Mouse (Mus musculus) brain, embryonic 18.5 days (tissue): ENCODE results near the gene Gm16181.
"Not testable (repeated sequence)": the region's sequence is repeated elsewhere in the genome, so short reads cannot be mapped to it uniquely, and the experiment has no call there.

ENCODE experiments used
- DNase-seq: peaks from one replicate; pipeline ENCODE4 v3.0.0-alpha.2; 2012; ENCODE audit warnings: low read depth, low spot score

The Gm16181 gene

DNA sequence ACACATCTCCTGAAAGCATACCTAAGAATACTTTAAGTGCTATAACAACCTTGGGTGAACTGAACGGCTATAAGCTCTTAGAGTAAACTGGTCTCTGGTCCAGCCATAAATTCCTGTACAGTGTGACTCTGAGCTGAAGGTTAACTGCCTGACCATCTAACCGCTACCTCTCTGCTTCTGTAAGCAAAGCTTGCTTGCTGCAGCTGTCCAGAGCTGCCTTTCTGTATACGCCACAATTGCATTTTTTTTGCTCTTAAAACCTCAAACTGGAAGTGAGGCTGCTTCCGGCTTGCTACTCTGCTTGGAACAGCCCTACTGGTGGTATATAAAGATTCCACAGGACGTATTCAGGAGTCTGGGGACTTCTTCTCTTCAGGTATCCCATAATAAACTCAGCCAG is 12.0 kb downstream of the Gm16181 start:
- no peak for DNase-seq

DNA sequence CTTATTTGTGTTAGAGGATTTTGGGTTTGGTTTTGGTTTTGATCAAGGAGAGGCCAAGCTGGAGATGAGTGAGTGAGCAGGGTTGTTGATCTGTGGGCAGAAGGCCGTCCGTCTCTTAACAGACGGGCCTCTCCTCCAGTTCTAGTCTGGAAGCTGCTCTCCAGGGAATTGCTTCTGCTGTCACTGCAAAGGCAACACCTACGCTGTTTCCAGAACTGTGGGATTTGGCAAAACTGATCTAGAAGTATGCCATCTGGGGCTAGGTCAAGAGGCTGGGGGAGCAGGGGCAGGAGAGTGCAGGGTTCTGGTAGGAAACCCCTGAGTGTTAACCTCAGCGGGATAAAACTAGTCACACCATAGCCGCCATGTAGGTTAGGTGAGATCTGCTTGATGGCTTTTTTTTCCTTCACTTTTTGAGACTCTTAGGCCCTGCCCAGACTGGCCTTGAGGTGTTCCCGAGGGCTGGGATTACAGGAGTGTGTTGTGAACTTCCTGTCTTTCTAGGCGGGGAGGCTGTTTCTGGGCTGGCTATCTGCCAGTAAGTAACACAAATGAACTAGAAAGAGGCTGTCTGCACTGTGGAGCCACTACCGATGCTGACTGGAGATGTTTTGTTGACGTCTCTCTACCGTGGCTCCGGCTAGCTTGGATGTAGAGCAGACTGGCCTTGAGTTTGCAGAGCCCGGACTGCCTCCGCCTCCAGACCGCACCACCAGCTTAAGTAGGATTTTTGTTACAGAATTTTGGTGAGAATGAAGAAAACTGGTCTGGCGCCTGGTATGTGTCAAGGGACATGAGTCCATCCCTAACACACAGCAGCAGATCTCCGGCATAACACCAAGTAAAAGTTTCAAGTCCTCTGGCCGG is 12.7 kb downstream of the Gm16181 start, which contains the start of gene Atp6v1g2:
TSS of gene Atp6v1g2 (plus strand) at position 547 of the 867 bp plus-strand sequence.
- no peak for DNase-seq

GRCm38 (mm10) chr17:35234090-35234489 is 13.5 kb downstream of the Gm16181 start:
- DNase-seq = not testable (repeated sequence)

- DNase-seq = no peak
These were observed 14.3 kb downstream of the Gm16181 start for GRCm38 (mm10) chr17:35234903-35235302.

DNA sequence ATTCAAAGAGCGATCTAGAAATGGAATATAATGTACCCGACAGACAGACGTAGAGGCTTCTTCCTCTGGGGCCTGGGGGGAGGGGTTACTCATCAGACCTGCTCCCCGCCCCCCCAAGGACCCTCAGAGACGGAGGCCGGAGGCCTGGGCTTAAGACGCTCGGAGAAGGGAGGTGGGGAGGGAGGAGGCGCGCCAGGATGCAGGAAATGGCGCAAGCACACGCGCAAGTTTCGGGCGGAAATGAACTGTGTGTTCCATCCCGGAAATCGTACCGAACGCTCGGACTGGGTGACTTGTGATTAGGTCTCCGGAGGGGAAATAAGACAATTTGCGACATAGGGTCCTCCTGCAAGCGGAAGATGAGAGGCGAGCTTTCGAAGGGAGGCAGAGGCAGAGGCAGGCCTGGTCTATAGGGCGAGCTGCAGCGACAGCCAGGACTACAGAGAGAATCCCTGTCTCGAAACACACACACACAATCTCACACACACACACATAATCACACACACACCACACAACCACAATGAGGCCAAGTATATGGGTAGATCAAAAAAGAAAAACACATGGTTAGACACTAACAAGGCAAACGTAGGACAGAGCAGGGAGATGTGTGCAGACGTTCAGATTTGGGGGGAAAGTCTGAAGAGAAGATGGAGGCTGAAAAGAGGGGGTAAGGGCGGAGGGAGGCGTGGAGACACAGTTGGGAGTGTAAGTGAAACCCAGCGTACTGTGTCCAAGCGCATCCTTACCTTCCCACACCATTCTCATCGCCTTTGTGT is 15.2 kb downstream of the Gm16181 start, which contains the start of gene Nfkbil1:
TSS of gene Nfkbil1 (minus strand) at position 179 of the 776 bp plus-strand sequence.
- DNase-seq = peak; percentile 93

GRCm38 (mm10) chr17:35236390-35236746 is 15.7 kb downstream of the Gm16181 start:
- peak; percentile 84 for DNase-seq

DNA sequence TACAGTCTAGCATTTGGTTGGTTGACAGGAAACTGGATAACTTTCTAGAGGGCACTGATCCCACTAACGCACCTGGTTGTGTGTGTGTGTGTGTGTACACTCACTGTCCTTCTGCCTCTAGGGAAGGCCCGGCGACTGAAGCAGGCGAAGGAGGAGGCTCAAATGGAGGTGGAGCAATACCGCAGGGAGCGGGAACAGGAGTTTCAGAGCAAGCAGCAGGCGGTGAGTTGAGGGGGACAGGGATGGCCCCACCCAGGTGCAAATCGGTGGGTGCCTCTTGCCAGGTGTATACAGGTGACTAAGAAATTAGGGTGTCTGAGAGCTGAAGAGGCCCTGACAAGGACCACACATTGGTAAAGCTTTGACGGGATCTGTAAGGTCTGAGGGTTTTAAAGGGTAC is 16.4 kb downstream of the Gm16181 start:
- DNase-seq = no peak

DNA sequence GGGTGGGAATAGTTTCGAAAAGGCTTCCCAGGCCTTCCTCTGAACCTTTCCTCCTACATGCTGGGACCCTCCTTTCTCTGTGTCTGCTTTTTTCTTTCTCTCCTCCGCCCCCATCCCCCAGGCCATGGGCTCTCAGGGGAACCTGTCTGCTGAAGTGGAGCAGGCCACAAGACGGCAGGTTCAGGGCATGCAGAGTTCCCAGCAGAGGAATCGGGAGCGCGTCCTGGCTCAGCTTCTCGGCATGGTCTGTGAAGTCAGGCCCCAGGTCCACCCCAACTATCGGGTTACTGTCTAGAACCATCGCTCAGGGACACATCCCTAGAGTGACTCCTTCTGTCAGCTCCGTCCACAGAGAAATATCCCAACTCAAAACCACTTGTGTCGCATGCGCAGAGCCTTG is 16.9 kb downstream of the Gm16181 start:
- DNase-seq = no peak

- DNase-seq = no peak
These were observed 19.1 kb downstream of the Gm16181 start for GRCm38 (mm10) chr17:35239700-35240099.

DNA sequence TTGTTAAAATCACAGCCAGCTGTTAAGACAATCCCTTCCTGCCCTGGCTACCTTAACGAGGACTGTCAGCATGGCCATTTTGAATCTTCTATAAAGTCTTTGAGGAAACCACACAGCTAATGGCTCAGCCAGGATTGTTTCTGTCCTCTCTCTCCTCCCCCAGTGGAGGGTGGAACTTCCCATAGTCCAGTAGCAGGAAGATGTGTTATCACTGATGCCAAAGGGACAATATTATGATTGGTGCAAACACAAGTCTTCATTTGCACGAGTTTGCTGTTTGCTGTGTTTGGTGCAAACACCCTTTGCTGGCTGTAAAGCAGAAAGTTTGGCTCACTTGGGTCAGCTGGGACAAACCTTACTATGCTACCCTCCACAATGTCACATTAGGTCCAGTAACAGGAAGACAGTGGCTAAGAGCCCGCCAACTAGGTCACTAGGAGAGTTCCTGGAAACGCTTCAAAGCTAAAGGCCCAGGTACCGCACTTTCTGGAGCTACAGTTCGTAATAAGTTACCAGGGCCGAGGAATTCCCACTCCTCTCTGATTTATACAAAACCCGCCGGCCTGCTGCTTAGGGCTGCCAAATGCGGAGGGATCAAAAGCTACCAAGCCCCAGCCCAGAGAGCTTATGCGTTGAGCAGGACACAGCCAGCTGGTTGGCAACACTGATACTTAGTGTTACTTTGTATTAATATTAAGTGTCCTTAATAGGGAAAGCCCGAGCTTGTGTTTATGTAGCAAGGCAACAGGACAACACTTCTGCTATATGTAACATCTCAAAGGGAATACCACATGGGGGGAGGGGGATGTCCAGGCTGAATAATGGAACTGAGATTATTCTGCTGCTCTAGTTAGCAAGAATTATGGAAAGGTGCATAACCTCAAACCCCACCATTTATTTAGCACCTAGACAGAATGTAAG is 20.0 kb downstream of the Gm16181 start:
- DNase-seq = no peak

- peak; percentile 95 for DNase-seq
These were observed 20.8 kb downstream of the Gm16181 start, which contains the start of gene Ddx39b for GRCm38 (mm10) chr17:35241305-35242014. TSS of gene Ddx39b (plus strand) at chr17:35241746.

GRCm38 (mm10) chr17:35242015-35242941 is 21.6 kb downstream of the Gm16181 start:
- DNase-seq = no peak

DNA sequence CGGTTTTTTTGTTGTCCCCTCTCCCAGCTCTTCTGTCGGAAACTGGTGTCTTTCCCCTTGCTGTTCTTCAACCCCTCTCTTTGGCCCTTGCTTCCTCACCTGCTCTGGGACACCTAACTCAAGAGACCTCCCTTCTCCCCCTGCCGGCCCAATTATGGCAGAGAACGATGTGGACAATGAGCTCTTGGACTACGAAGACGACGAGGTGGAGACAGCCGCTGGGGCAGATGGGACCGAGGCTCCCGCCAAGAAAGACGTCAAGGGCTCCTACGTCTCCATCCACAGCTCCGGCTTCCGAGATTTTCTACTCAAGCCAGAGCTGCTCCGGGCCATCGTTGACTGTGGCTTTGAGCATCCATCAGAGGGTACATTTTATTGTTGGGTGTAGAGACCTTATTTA is 22.5 kb downstream of the Gm16181 start:
- DNase-seq = no peak

GRCm38 (mm10) chr17:35244999-35245398 is 24.4 kb downstream of the Gm16181 start:
- DNase-seq = no peak

DNA sequence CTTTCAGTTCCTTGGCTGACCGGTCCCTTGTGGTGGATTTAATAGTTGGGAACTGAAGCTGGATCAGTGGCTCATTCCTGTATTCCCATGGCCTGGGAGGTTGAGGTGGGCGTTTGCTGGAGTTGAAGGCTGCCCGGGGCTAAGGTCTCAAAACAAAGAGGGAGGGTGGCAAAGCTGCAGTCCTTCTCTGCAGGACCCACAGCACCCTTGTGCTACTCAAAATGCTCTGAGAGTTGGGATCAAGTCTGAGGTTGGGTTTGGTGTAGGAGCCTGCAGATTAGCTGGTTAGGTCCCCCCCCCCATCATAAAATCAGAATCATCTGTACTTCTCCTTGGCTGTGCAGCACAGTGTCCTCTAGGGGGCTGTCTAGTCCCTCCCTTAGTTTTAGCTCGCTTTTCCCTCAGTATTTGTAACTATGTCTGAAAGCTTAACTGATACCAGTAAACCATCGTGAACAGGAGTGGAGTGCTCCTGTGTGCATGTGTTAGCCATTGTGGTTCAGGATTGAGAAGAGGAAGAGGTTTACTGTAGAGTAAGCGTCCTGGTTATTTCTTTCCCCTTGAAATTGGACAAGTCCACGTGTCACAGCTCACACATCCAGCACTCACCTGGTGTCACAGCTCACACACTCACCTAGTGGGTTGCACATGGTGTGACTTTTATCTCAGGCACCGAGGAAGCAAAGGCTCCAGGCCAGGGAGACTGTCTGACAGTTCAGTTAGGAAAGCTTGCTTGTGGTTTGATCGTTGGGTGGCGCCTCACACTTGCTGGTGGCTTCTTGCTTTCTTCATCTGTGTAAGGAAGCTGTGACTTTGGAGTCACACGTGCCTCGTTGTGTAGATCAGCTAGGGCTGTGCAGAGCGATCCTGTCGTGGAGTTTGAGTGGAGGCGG is 25.3 kb downstream of the Gm16181 start:
- no peak for DNase-seq

GRCm38 (mm10) chr17:35247144-35247543 is 26.5 kb downstream of the Gm16181 start:
- DNase-seq = no peak

GRCm38 (mm10) chr17:35248986-35249385 is 28.4 kb downstream of the Gm16181 start:
- DNase-seq = no peak

GRCm38 (mm10) chr17:35249451-35250197 is 29.0 kb downstream of the Gm16181 start:
- DNase-seq = no peak
